Mouse (Mus musculus) forebrain, embryonic 13.5 days (tissue): Measurements from ENCODE around the gene Trim17. TPM values are rescaled to one million over a fixed set of nuclear protein-coding genes. Genes with fewer than 3 reads are reported as not detected.
A peak's percentile ranks its signal among the peaks of the same experiment; 100 is the strongest.

Experiments
- ATAC-seq: fragments of 200-750 bp; cut with Nextera tagmentation; 2 replicates; pipeline ENCODE4 v1.8.0; 2017
- H3K27ac ChIP-seq: fragments of 300-500 bp; sonication (generic); 2 replicates; pipeline ENCODE4 v1.5.1; 2015; ENCODE audit warnings: inconsistent platforms, mild to moderate bottlenecking, moderate library complexity
- H3K27me3 ChIP-seq: fragments of 300-500 bp; sonication (generic); 2 replicates; pipeline ENCODE4 v1.6.1; 2015; ENCODE audit warnings: mild to moderate bottlenecking, inconsistent platforms
- H3K36me3 ChIP-seq: fragments of 300-500 bp; sonication (generic); 2 replicates; pipeline ENCODE4 v1.6.1; 2015; ENCODE audit warnings: mild to moderate bottlenecking, inconsistent platforms; ENCODE audit not compliant: poor library complexity, severe bottlenecking
- H3K4me1 ChIP-seq: fragments of 300-500 bp; sonication (generic); 2 replicates; pipeline ENCODE4 v1.6.1; 2015; ENCODE audit warnings: inconsistent platforms
- H3K4me2 ChIP-seq: fragments of 300-500 bp; sonication (generic); 2 replicates; pipeline ENCODE4 v1.6.1; 2015; ENCODE audit warnings: inconsistent platforms, mild to moderate bottlenecking, moderate library complexity
- H3K4me3 ChIP-seq: fragments of 300-500 bp; sonication (generic); 2 replicates; pipeline ENCODE4 v1.5.1; 2015; ENCODE audit warnings: mild to moderate bottlenecking, inconsistent platforms
- H3K9ac ChIP-seq: fragments of 300-500 bp; sonication (generic); 2 replicates; pipeline ENCODE4 v1.6.1; 2015; ENCODE audit warnings: mild to moderate bottlenecking, inconsistent platforms
- H3K9me3 ChIP-seq: fragments of 300-500 bp; sonication (generic); replicated peaks from 2 replicates; pipeline ENCODE4 v1.6.1; 2016; ENCODE audit warnings: inconsistent platforms
- WGBS: fragments of 180-500 bp; shearing (Covaris S2); methylation state at CpG from one replicate; pipeline ENCODE4 v1.1.7; 2015; 5-methylcytosine and 5-hydroxymethylcytosine counted together
- polyA plus RNA-seq: library from polyadenylated mRNA; unstranded; fragments of >200 nt; fragmentation: Nextera tagmentation; extraction: Ambion mirVana; gene quantifications from 2 replicates; pipeline ENCODE4 v1.2.1, GENCODE M21; 2015

The Trim17 gene
- polyA plus RNA-seq, 1 experiment from 2014 or later: 0.96 TPM

- Histone ChIP-seq H3K9me3 (peaks cover 6% of the 10 kb centered on the region; the same call in 1 of the 2 replicates), H3K4me1 (peaks cover 43% of the 10 kb centered on the region), H3K36me3 (peaks cover 12% of the 10 kb centered on the region), H3K27ac (peak overlapping the region; percentile 68), H3K27me3 (peaks cover 3% of the 10 kb centered on the region; the same call in 1 of the 2 replicates), H3K4me3 (peak overlapping the region; percentile 49), H3K4me2 (peak overlapping the region; percentile 74), H3K9ac (peak overlapping the region; percentile 75)
- WGBS: 3% methylated on average over 40 of the region's 40 CpGs
- ATAC-seq: peak; percentile 86
These were observed 5.5 kb downstream of the Trim17 start for GRCm38 (mm10) chr11:58959921-58960465.

- Histone ChIP-seq H3K9ac (no peak overlapping the region), H3K4me2 (no peak overlapping the region), H3K9me3 (peaks cover 6% of the 10 kb centered on the region; the same call in 1 of the 2 replicates), H3K27me3 (peaks cover 3% of the 10 kb centered on the region; the same call in 1 of the 2 replicates), H3K4me3 (no peak overlapping the region), H3K36me3 (peaks cover 12% of the 10 kb centered on the region), H3K4me1 (peaks cover 36% of the 10 kb centered on the region), H3K27ac (no peak overlapping the region)
- 69% methylated on average over 50 of the region's 50 CpGs for WGBS
- no peak for ATAC-seq
These were observed 7.1 kb downstream of the Trim17 start for GRCm38 (mm10) chr11:58961364-58962177.

GRCm38 (mm10) chr11:58963543-58963942 lies 9.1 kb downstream of the Trim17 start:
- 33% methylated on average over 17 of the region's 17 CpGs for WGBS
- H3K4me3 ChIP-seq: no peak overlapping the region
- peaks cover 16% of the 10 kb centered on the region for H3K4me1 ChIP-seq
- H3K27ac ChIP-seq: no peak overlapping the region
- H3K27me3 ChIP-seq: peaks cover 3% of the 10 kb centered on the region; the same call in 1 of the 2 replicates
- no peak overlapping the region for H3K9ac ChIP-seq
- H3K4me2 ChIP-seq: no peak overlapping the region
- H3K9me3 ChIP-seq: peaks cover 6% of the 10 kb centered on the region; the same call in 1 of the 2 replicates
- peaks cover 9% of the 10 kb centered on the region; the same call in 1 of the 2 replicates for H3K36me3 ChIP-seq
- ATAC-seq: no peak

- 86% methylated on average over 7 of the region's 7 CpGs for WGBS
- Histone ChIP-seq H3K4me3 (no peak overlapping the region), H3K4me2 (no peak overlapping the region), H3K27ac (no peak overlapping the region), H3K27me3 (peaks cover 3% of the 10 kb centered on the region; the same call in 1 of the 2 replicates), H3K36me3 (peaks cover 10% of the 10 kb centered on the region; the same call in 1 of the 2 replicates), H3K9me3 (peaks cover 6% of the 10 kb centered on the region; the same call in 1 of the 2 replicates), H3K9ac (no peak overlapping the region), H3K4me1 (peaks cover 10% of the 10 kb centered on the region)
- ATAC-seq: no peak
These were observed 9.7 kb downstream of the Trim17 start for GRCm38 (mm10) chr11:58964216-58964615.

- Histone ChIP-seq H3K9ac (no peak overlapping the region), H3K9me3 (peaks cover 6% of the 10 kb centered on the region; the same call in 1 of the 2 replicates), H3K4me2 (no peak overlapping the region), H3K27me3 (peaks cover 3% of the 10 kb centered on the region; the same call in 1 of the 2 replicates), H3K4me3 (no peak overlapping the region), H3K36me3 (peaks cover 17% of the 10 kb centered on the region; the same call in 1 of the 2 replicates), H3K27ac (no peak overlapping the region), H3K4me1 (peaks cover 3% of the 10 kb centered on the region; the same call in 1 of the 2 replicates)
- ATAC-seq: no peak
- 58% methylated on average over 12 of the region's 12 CpGs for WGBS
These were observed 10.7 kb downstream of the Trim17 start for GRCm38 (mm10) chr11:58965001-58965760.

- Histone ChIP-seq H3K4me1 (no peaks in the 10 kb centered on the region), H3K27ac (no peak overlapping the region), H3K9ac (no peak overlapping the region), H3K36me3 (peaks cover 34% of the 10 kb centered on the region), H3K4me3 (no peak overlapping the region), H3K9me3 (no peaks in the 10 kb centered on the region), H3K4me2 (no peak overlapping the region), H3K27me3 (peaks cover under 1% of the 10 kb centered on the region; the same call in 1 of the 2 replicates)
- 98% methylated on average over 1 of the region's 1 CpGs for WGBS
- ATAC-seq: no peak
These were observed 12.9 kb downstream of the Trim17 start for GRCm38 (mm10) chr11:58967346-58967745.

GRCm38 (mm10) chr11:58968551-58968950 lies 14.1 kb downstream of the Trim17 start:
- WGBS: 86% methylated on average over 7 of the region's 7 CpGs
- Histone ChIP-seq H3K9me3 (no peaks in the 10 kb centered on the region), H3K9ac (no peak overlapping the region), H3K27me3 (no peaks in the 10 kb centered on the region), H3K36me3 (peaks cover 38% of the 10 kb centered on the region), H3K4me2 (no peak overlapping the region), H3K4me3 (no peak overlapping the region), H3K27ac (no peak overlapping the region), H3K4me1 (no peaks in the 10 kb centered on the region)
- no peak for ATAC-seq

- no peak overlapping the region for H3K4me2 ChIP-seq
- H3K27me3 ChIP-seq: no peaks in the 10 kb centered on the region
- H3K4me1 ChIP-seq: no peaks in the 10 kb centered on the region; the same call in 1 of the 2 replicates
- ATAC-seq: no peak
- H3K9ac ChIP-seq: no peak overlapping the region
- peaks cover 38% of the 10 kb centered on the region for H3K36me3 ChIP-seq
- H3K4me3 ChIP-seq: no peak overlapping the region
- no peak overlapping the region for H3K27ac ChIP-seq
- H3K9me3 ChIP-seq: no peaks in the 10 kb centered on the region
- 81% methylated on average over 8 of the region's 8 CpGs for WGBS
These were observed 14.5 kb downstream of the Trim17 start for GRCm38 (mm10) chr11:58969027-58969426.

GRCm38 (mm10) chr11:58969659-58970058 lies 15.2 kb downstream of the Trim17 start:
- Histone ChIP-seq H3K4me3 (no peak overlapping the region), H3K9me3 (no peaks in the 10 kb centered on the region), H3K4me2 (no peak overlapping the region), H3K9ac (no peak overlapping the region), H3K27me3 (no peaks in the 10 kb centered on the region), H3K4me1 (peaks cover 4% of the 10 kb centered on the region), H3K36me3 (peaks cover 42% of the 10 kb centered on the region), H3K27ac (no peak overlapping the region)
- ATAC-seq: no peak
- 77% methylated on average over 6 of the region's 6 CpGs for WGBS

GRCm38 (mm10) chr11:58970831-58971530 lies 16.5 kb downstream of the Trim17 start:
- no peaks in the 10 kb centered on the region for H3K9me3 ChIP-seq
- H3K4me2 ChIP-seq: no peak overlapping the region
- no peak overlapping the region for H3K27ac ChIP-seq
- peaks cover 12% of the 10 kb centered on the region for H3K4me1 ChIP-seq
- H3K27me3 ChIP-seq: no peaks in the 10 kb centered on the region
- H3K36me3 ChIP-seq: peaks cover 45% of the 10 kb centered on the region
- no peak for ATAC-seq
- 92% methylated on average over 21 of the region's 21 CpGs for WGBS
- H3K9ac ChIP-seq: no peak overlapping the region
- H3K4me3 ChIP-seq: no peak overlapping the region

- Histone ChIP-seq H3K36me3 (peaks cover 45% of the 10 kb centered on the region), H3K27me3 (no peaks in the 10 kb centered on the region), H3K9me3 (no peaks in the 10 kb centered on the region), H3K4me1 (peaks cover 15% of the 10 kb centered on the region), H3K27ac (no peak overlapping the region), H3K4me3 (no peak overlapping the region), H3K9ac (no peak overlapping the region), H3K4me2 (no peak overlapping the region)
- no peak for ATAC-seq
- 92% methylated on average over 3 of the region's 3 CpGs for WGBS
These were observed 17.3 kb downstream of the Trim17 start for GRCm38 (mm10) chr11:58971796-58972195.
